Comparison of ENCODE assay signal across 9 mouse cellular contexts in the genomic region with DNA sequence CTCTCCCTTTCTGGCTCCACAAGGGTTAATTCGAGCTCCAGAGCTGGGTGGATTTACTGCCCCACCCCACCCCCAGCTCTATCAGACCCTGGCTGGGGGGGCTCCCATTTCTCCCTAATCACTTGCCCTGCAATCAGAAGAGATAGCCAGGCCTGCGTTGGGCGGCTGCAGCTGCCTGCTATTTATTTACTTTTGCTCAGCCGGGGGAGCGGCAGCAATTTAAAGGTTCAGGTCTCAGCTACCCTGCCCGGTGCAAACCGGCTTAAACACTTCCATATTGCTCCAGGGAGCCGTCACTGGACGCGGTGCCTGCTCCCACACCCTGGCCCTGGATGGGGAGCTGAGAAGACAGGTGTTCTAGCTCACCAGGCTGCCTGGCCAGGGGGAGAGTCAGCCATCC.
DNase-seq lines count a peak whose midpoint lies in the region; ATAC-seq and TF ChIP-seq lines count a peak whose summit lies in the region.
"Had no signal": no experiment of that assay in that cellular context is flagged by ENCODE, and none has a peak within 500 bp of the region (broad histone marks: within the 10 kb centered on the region; RNA-seq: fewer than 3 reads in every experiment).

No protein-coding gene starts in this region.

- no peaks in the 10 kb centered on the region for H3K36me3 ChIP-seq in forebrain, embryonic 11.5 days (ENCODE audit: control insufficient read depth, insufficient read depth, low read length)
- no peaks in the 10 kb centered on the region for H3K36me3 ChIP-seq in forebrain, embryonic 14.5 days (ENCODE audit: control insufficient read depth, insufficient read depth, low read length)
- H3K36me3 ChIP-seq in midbrain, embryonic 12.5 days = no peaks in the 10 kb centered on the region
- H3K36me3 ChIP-seq in midbrain, embryonic 15.5 days (replicated peaks) = no peaks in the 10 kb centered on the region
- H3K36me3 ChIP-seq in stomach, postnatal 0 days (ENCODE audit: control insufficient read depth, insufficient read depth, low read length) = no peaks in the 10 kb centered on the region

- H3K4me3 ChIP-seq in forebrain, embryonic 11.5 days (ENCODE audit: low read depth, low read length) = no peak overlapping the region
- H3K4me3 ChIP-seq in forebrain, embryonic 14.5 days (ENCODE audit: low read depth, low read length) = no peak overlapping the region
- H3K4me3 ChIP-seq in midbrain, embryonic 12.5 days = no peak overlapping the region
- no peak overlapping the region for H3K4me3 ChIP-seq in midbrain, embryonic 15.5 days
- H3K4me3 ChIP-seq in stomach, postnatal 0 days (ENCODE audit: low read depth, low read length) = no peak overlapping the region
- H3K4me3 ChIP-seq: megakaryocyte, embryonic 14.5 days had no signal

- TF ChIP-seq CTCF in stomach, postnatal 0 days (IDR thresholded peaks at IDR 0.05; ENCODE audit: low read depth) = no peak

- no peak overlapping the region for H3K9ac ChIP-seq in forebrain, embryonic 11.5 days (ENCODE audit: low read length)
- no peak overlapping the region for H3K9ac ChIP-seq in forebrain, embryonic 14.5 days (ENCODE audit: low read length)
- H3K9ac ChIP-seq in midbrain, embryonic 12.5 days (replicated peaks) = 0 out of 2 replicates have a peak overlapping the region, but pooled peaks have one; percentile 12
- H3K9ac ChIP-seq in midbrain, embryonic 15.5 days = no peak overlapping the region
- H3K9ac ChIP-seq in stomach, postnatal 0 days (ENCODE audit: low read length) = no peak overlapping the region

- H3K27ac ChIP-seq in forebrain, embryonic 11.5 days (ENCODE audit: low read depth, low read length) = 0 out of 2 replicates have a peak overlapping the region, but pooled peaks have one; percentile 12
- H3K27ac ChIP-seq in forebrain, embryonic 14.5 days (ENCODE audit: low read depth, low read length) = no peak overlapping the region
- peak overlapping the region; percentile 64 for H3K27ac ChIP-seq in midbrain, embryonic 12.5 days (replicated peaks)
- no peak overlapping the region for H3K27ac ChIP-seq in midbrain, embryonic 15.5 days
- no peak overlapping the region for H3K27ac ChIP-seq in stomach, postnatal 0 days (replicated peaks)

- H3K4me1 ChIP-seq in forebrain, embryonic 11.5 days (replicated peaks; ENCODE audit: control insufficient read depth, insufficient read depth, low read length) = peaks cover 8% of the 10 kb centered on the region; the same call in 1 of the 2 replicates
- H3K4me1 ChIP-seq in forebrain, embryonic 14.5 days (ENCODE audit: control insufficient read depth, insufficient read depth, low read length) = peaks cover 8% of the 10 kb centered on the region; the same call in 1 of the 2 replicates
- peaks cover 22% of the 10 kb centered on the region for H3K4me1 ChIP-seq in midbrain, embryonic 12.5 days
- peaks cover under 1% of the 10 kb centered on the region for H3K4me1 ChIP-seq in midbrain, embryonic 15.5 days
- peaks cover 3% of the 10 kb centered on the region for H3K4me1 ChIP-seq in stomach, postnatal 0 days (replicated peaks; ENCODE audit: control insufficient read depth, insufficient read depth)

- ATAC-seq in forebrain, embryonic 11.5 days (replicated peaks; ENCODE audit: low FRiP score) = no peak
- no peak for ATAC-seq in forebrain, embryonic 14.5 days
- no peak for ATAC-seq in midbrain, embryonic 12.5 days (ENCODE audit: low FRiP score, low read depth)
- ATAC-seq in midbrain, embryonic 15.5 days (replicated peaks) = no peak
- peak; percentile 68 for ATAC-seq in stomach, postnatal 0 days (ENCODE audit: low FRiP score, low TSS enrichment)

- intact Hi-C loops in gastrocnemius, postnatal 36 days (cut with DNase I) = no loop called here

- DNase-seq in forebrain, embryonic 11.5 days (ENCODE audit: low spot score) = no peak
- DNase-seq in forebrain, embryonic 14.5 days (ENCODE audit: low spot score) = no peak
- peak; percentile 64 to 75 for DNase-seq in kidney, postnatal 4 days
- DNase-seq in stomach, postnatal 0 days (ENCODE audit: low spot score) = peak; percentile 73
- no peak for DNase-seq in right cerebral cortex, postnatal 10 days (ENCODE audit: low spot score in 2 of 2)
- no peak for DNase-seq in gastrocnemius, postnatal 36 days

- WGBS in forebrain, embryonic 11.5 days = 10% methylated on average over 10 of the region's 10 CpGs
- WGBS in forebrain, embryonic 14.5 days = 9% methylated on average over 10 of the region's 10 CpGs
- WGBS in midbrain, embryonic 12.5 days = 8% methylated on average over 10 of the region's 10 CpGs
- WGBS in midbrain, embryonic 15.5 days = 12% methylated on average over 10 of the region's 10 CpGs
- 14% methylated on average over 10 of the region's 10 CpGs for WGBS in stomach, postnatal 0 days

- no peak for TF ChIP-seq EP300 in stomach, postnatal 0 days (optimal IDR thresholded peaks at IDR 0.05)

- H3K27me3 ChIP-seq in forebrain, embryonic 11.5 days (ENCODE audit: control insufficient read depth, insufficient read depth, low read length) = no peaks in the 10 kb centered on the region; the same call in 1 of the 2 replicates
- no peaks in the 10 kb centered on the region for H3K27me3 ChIP-seq in forebrain, embryonic 14.5 days (replicated peaks; ENCODE audit: control insufficient read depth, insufficient read depth, low read length)
- peaks cover 25% of the 10 kb centered on the region; the same call in 1 of the 2 replicates for H3K27me3 ChIP-seq in midbrain, embryonic 12.5 days
- H3K27me3 ChIP-seq in midbrain, embryonic 15.5 days (replicated peaks) = no peaks in the 10 kb centered on the region
- H3K27me3 ChIP-seq in stomach, postnatal 0 days (ENCODE audit: control insufficient read depth, insufficient read depth, low read length) = no peaks in the 10 kb centered on the region

- H3K4me2 ChIP-seq in forebrain, embryonic 11.5 days (ENCODE audit: low read depth, low read length, severe bottlenecking) = no peak overlapping the region
- no peak overlapping the region for H3K4me2 ChIP-seq in forebrain, embryonic 14.5 days (ENCODE audit: low read length)
- H3K4me2 ChIP-seq in midbrain, embryonic 12.5 days (replicated peaks) = no peak overlapping the region
- H3K4me2 ChIP-seq in midbrain, embryonic 15.5 days = no peak overlapping the region
- no peak overlapping the region for H3K4me2 ChIP-seq in stomach, postnatal 0 days (replicated peaks; ENCODE audit: low read depth)

- H3K9me3 ChIP-seq in forebrain, embryonic 11.5 days (ENCODE audit: control insufficient read depth, low read length) = no peaks in the 10 kb centered on the region
- no peaks in the 10 kb centered on the region for H3K9me3 ChIP-seq in forebrain, embryonic 14.5 days (replicated peaks; ENCODE audit: control insufficient read depth, low read length)
- no peaks in the 10 kb centered on the region for H3K9me3 ChIP-seq in midbrain, embryonic 12.5 days
- H3K9me3 ChIP-seq in midbrain, embryonic 15.5 days = no peaks in the 10 kb centered on the region
- H3K9me3 ChIP-seq in stomach, postnatal 0 days (ENCODE audit: control insufficient read depth, low read length) = no peaks in the 10 kb centered on the region

Comparison
In these comparisons a context has a peak if more than half of its experiments do, and no peak if none do; other contexts are left out.
1. H3K27ac ChIP-seq: peak in forebrain, embryonic 11.5 days (single experiment) and midbrain, embryonic 12.5 days (single experiment); none in forebrain, embryonic 14.5 days (single experiment), midbrain, embryonic 15.5 days (single experiment) and stomach, postnatal 0 days (single experiment).
2. DNase-seq: peak in kidney, postnatal 4 days (2 of 2) and stomach, postnatal 0 days (single experiment); none in forebrain, embryonic 11.5 days (single experiment), forebrain, embryonic 14.5 days (single experiment), right cerebral cortex, postnatal 10 days (0 of 2) and gastrocnemius, postnatal 36 days (0 of 2).